Mouse (Mus musculus) 3T3-L1 (cell line): ENCODE measurements around the gene Qrfpr.

Experiments
- DNase-seq: peaks from one replicate; pipeline ENCODE4 v3.0.0-alpha.2; 2015; ENCODE audit warnings: low read depth, low spot score

Gene Qrfpr

DNA sequence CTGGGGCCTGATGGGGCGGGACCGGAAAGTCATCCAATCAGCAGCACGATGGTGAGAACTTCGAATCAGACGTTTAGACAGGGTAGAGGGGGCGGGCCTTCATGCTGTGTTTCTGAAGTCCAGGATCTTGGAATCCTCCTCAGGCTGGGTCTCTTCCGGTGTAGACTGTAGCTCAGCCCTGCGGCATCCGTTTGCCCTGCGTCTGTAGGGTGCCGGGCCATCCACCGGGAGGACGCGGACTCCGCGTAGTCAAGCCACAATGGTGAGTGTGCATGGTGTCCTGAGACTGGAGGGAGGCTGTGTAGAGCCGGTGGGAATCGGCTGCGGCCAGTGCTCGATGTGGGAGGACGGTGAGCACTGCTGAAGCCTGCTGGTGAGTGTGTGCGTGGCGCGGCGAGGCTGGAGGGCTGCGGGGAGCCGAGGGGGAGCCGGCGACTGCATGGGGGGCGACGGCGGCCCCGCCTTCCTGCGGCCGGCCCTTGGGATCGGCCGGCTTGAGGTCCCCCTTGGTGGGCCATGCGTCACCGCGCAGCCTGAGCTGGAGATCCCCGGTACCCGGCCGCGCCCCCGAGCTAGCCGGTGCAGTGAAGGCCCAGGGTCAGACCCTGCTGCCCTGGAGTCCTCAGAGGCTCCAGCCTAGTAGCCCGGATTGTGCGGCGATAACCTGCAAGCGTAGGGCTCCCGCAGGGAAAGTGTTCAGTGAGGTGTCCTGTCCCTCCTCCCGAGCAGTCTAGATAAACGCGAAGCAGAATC lies 71.0 kb downstream of the Qrfpr start, which contains the start of gene D3Ertd254e:
Gene D3Ertd254e, plus strand, starts transcription at position 84 of the 753 bp plus-strand sequence.
- DNase-seq, result peak; percentile 99

DNA sequence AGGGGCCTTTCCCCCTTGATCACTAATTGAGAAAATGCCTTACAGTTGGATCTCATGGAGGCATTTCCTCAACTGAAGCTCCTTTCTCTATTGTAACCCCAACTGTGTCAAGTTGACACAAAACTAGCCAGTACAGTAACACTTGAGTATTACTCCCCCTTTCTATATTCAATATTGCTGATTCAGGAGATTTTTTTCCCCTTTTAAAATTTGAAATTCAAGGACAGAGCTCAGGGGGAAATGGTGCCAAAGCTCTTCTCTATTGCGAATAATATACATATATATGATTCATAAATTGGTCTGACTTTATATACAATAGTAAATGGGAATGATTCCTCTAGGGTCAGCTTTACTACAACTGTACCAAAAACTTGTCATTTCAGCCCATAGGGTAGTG lies 71.6 kb downstream of the Qrfpr start:
- no peak for DNase-seq

DNA sequence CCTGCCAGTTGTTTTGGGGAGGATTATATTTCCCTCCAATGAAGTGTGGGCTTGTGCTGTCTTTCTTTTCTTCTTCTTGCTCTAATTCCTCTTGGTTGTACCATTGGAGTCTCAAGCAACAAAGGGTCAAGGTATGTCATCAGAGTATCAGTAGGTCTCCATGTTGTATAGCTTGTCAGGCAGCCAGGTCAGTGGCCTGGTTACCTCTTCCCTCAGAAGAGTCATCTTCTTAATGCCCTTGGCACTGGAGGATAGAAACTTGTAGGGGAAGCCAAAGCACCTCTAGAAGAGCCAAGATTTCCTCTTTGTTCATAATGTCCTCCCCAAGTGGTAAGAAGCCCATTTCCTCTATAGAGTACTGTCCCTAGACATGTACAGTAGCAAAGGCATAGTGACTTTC lies 83.1 kb downstream of the Qrfpr start:
- no peak for DNase-seq

DNA sequence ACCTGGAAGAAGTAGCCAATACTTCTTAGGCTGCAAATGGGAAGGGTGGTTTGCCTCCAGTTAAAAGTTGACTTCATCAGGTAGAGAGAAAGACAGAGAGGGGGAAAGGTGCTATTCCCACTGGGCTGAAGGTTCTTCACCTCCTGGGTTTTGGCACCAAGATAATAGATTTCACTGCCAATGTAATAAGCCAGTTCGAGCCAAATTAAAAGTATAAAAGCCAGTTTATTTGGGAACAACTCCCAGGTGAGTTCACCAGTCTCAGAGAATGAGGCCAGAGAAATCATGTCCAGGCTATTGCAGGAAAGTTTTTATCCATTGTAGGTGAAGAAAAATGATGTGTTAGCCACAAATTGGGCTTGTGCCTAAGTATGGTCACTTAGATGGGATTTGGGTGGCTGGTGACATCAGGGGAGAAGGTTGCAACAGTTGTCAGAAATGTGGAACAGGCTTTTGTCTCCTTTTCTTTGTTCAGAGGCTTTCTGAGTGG lies 83.9 kb downstream of the Qrfpr start:
- no peak for DNase-seq

DNA sequence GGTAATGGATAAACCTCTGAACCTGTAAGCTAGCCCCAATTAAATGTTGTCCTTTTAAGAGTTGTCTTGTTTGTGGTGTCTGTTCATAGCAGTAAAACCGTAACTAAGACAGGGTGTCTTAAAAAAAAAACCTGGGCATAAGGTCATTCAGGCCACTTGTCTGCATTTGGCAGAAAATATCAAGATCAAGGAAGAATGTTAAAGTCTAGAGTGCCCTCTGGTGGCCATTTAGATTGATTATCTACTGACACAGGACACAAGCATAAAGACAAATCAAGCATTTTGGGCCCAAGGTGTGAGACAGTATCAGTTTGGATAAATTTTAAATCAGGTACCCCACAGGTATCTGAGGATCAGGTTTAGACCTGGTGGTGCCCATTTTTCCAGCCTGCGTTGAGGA lies 84.6 kb downstream of the Qrfpr start:
- DNase-seq, result peak; percentile 87

DNA sequence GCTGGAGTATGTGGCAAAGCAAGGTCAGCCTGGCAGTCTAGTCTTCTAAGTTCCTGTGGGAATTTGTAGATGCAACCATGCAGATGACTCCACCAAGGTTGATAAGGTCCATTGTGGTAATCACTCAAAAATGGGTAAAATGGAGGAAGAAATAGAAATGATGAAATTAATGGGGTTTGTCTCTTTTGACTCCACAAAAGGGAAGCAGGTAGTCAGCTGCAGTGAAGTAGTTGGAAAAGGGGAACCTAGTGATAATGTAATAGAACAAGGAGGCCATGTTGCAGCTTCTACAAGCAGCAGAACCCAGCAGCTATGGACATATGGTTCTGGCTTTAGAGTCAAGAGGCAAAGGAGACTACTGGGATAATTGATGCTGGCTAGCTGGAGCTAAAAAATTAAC lies 86.0 kb downstream of the Qrfpr start:
- no peak for DNase-seq
